ENCODE assay signal across 17 mouse cellular contexts in the genomic region with DNA sequence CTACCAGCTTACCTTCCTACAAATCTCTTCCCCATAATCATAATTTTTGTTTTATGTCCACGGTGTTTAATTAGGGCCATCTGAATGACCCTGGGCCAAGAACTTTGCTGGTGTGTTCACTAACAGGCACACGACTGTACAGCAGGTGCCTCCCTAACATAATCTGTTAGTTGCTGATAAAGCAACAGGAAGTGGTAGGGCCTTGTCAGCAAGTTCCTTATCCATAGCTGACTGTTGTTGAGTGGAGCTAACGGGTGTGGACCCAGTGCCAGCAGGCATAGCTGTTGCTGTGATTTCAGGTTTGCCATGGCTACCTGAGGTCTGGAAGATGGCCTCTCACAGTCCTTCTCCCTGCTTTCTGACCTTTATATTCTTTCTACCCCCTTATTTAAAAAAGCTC. TPM values are rescaled to one million over a fixed set of nuclear protein-coding genes. Genes with fewer than 3 reads are reported as not detected.
A peak's percentile ranks its signal among the peaks of the same experiment; 100 is the strongest.
DNase-seq lines count a peak whose midpoint lies in the region; ATAC-seq lines count a peak whose summit lies in the region.
"Had no signal": no experiment of that assay in that cellular context is flagged by ENCODE, and none has a peak within 500 bp of the region (broad histone marks: within the 10 kb centered on the region; RNA-seq: fewer than 3 reads in every experiment).

No protein-coding gene starts in this region.

- H3K27me3 ChIP-seq in liver, embryonic 11.5 days (replicated peaks; ENCODE audit: control insufficient read depth, insufficient read depth, low read length): no peaks in the 10 kb centered on the region

- H3K4me3 ChIP-seq in liver, embryonic 11.5 days (ENCODE audit: low read depth, low read length): no peak overlapping the region
- H3K4me3 ChIP-seq: left cerebral cortex, adult 2 months; myocyte had no signal

- no peak overlapping the region for H3K9ac ChIP-seq in liver, embryonic 11.5 days (ENCODE audit: low read depth, low read length)

- H3K36me3 ChIP-seq in liver, embryonic 11.5 days (ENCODE audit: control insufficient read depth, insufficient read depth, low read length): no peaks in the 10 kb centered on the region

- 28% methylated on average over 3 of the region's 3 CpGs for WGBS in liver, embryonic 11.5 days

- H3K9me3 ChIP-seq in liver, embryonic 11.5 days (ENCODE audit: control insufficient read depth, low read length): no peaks in the 10 kb centered on the region

- no peak overlapping the region for H3K27ac ChIP-seq in liver, embryonic 11.5 days (ENCODE audit: low read depth, low read length)
- H3K27ac ChIP-seq: left cerebral cortex, adult 2 months had no signal

- intact Hi-C loops in heart, postnatal 10 days (cut with DNase I): no loop called here

- peaks cover 4% of the 10 kb centered on the region; the same call in 1 of the 2 replicates for H3K4me1 ChIP-seq in liver, embryonic 11.5 days (replicated peaks; ENCODE audit: control insufficient read depth, insufficient read depth, low read length)

- H3K4me2 ChIP-seq in liver, embryonic 11.5 days: no peak overlapping the region

- ATAC-seq in activated CD4-positive, CD25-positive, alpha-beta regulatory T cell, adult 4 months: peak; percentile 97
- ATAC-seq in liver, embryonic 11.5 days (replicated peaks; ENCODE audit: low FRiP score): peak; percentile 71
- ATAC-seq in megakaryocyte-erythroid progenitor cell, adult 5-6 weeks (replicated peaks; ENCODE audit: low FRiP score, low TSS enrichment, poor library complexity, severe bottlenecking): peak; percentile 97

- peak; percentile 93 for DNase-seq in heart, adult 11 months
- no peak for DNase-seq in heart, postnatal 10 days
- DNase-seq in liver, embryonic 11.5 days (ENCODE audit: low spot score): no peak
- no peak for DNase-seq in kidney, postnatal 36 days
- DNase-seq in retina, embryonic 14.5 days (ENCODE audit: low spot score): no peak
- DNase-seq in MN1 (ENCODE audit: low spot score): no peak
- DNase-seq: cerebellum, adult 9-11 months; gastrocnemius, postnatal 14 days; heart, postnatal 14 days; kidney, adult 11 months; kidney, postnatal 4 days; lung, postnatal 4 days; thymus, adult 2 months had no signal

RNA-seq across cellular contexts. Expression of a gene that starts 47.6 kb away (rescaled TPM):
- total RNA-seq in heart, postnatal 10 days (2021): 10 to 100 TPM; 54.4 to 55.8 TPM
- 100 to 1,000 TPM; 126 to 150 TPM for polyA plus RNA-seq in activated CD4-positive, CD25-positive, alpha-beta regulatory T cell, adult 4 months (2017; shearing (Covaris generic))
- polyA plus RNA-seq in liver, embryonic 11.5 days (2014; fragmentation: Nextera tagmentation; extraction: Ambion mirVana): 173 and 187 TPM in 2 replicates
- 117 and 118 TPM in 2 replicates for total RNA-seq in megakaryocyte-erythroid progenitor cell, adult 5-6 weeks (2014; fragmentation: Nextera tagmentation)
- 140 and 151 TPM in 2 replicates for total RNA-seq in megakaryocyte-erythroid progenitor cell, adult 5-6 weeks (2017)
